Mouse (Mus musculus): ENCODE results near the gene 1110032F04Rik. TPM values are rescaled to one million over a fixed set of nuclear protein-coding genes. Genes with fewer than 3 reads are reported as not detected.

Gene 1110032F04Rik
- not detected for polyA plus RNA-seq (2014; fragmentation: Illumina TruSeq; extraction: RNeasy Lipid Tissue Mini Kit (QIAGEN cat#74804); ENCODE audit: low read depth, low replicate concordance)

DNA sequence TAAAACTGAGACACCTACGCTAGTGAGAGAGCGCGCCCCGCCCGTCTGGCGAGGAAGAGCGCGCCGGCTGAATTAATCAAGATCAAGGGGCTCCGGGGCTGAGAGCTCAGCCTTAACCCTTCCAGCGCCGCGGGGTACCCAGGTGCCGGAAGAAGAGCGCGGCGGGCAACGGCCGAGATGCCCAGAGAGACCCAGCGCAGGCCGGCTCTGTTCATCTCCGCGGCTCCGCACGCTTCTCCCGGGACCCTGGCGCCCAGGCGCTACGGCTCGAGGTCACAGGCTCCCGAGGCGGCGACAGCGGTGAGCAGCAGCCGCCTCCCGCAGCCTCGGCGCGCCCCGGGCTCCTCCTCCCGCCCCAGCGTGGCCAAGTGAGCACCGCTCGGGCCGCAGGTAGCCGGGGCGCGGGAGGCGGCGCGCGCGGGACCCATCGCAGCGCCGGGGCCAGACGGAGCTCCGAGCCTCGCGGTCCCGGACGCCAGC lies at the start of gene 1110032F04Rik:
TSS of gene 1110032F04Rik (plus strand) at position 376 of the 480 bp plus-strand sequence.

Other genes starting within 250 kb of the 1110032F04Rik start
- not detected for gene Il12a, start 178.9 kb upstream of the 1110032F04Rik start, polyA plus RNA-seq (2014; fragmentation: Illumina TruSeq; extraction: RNeasy Lipid Tissue Mini Kit (QIAGEN cat#74804); ENCODE audit: low read depth, low replicate concordance)
- gene Ift80, start 135.0 kb downstream of the 1110032F04Rik start, polyA plus RNA-seq (2014; fragmentation: Illumina TruSeq; extraction: RNeasy Lipid Tissue Mini Kit (QIAGEN cat#74804); ENCODE audit: low read depth, low replicate concordance), result 52.7 TPM
- 154 TPM for gene Smc4, start 135.2 kb downstream of the 1110032F04Rik start, polyA plus RNA-seq (2014; fragmentation: Illumina TruSeq; extraction: RNeasy Lipid Tissue Mini Kit (QIAGEN cat#74804); ENCODE audit: low read depth, low replicate concordance)
- 27.6 TPM for gene Trim59, start 175.2 kb downstream of the 1110032F04Rik start, polyA plus RNA-seq (2014; fragmentation: Illumina TruSeq; extraction: RNeasy Lipid Tissue Mini Kit (QIAGEN cat#74804); ENCODE audit: low read depth, low replicate concordance)